Mouse (Mus musculus): ENCODE results near the gene Luc7l3.

Luc7l3 gene

DNA sequence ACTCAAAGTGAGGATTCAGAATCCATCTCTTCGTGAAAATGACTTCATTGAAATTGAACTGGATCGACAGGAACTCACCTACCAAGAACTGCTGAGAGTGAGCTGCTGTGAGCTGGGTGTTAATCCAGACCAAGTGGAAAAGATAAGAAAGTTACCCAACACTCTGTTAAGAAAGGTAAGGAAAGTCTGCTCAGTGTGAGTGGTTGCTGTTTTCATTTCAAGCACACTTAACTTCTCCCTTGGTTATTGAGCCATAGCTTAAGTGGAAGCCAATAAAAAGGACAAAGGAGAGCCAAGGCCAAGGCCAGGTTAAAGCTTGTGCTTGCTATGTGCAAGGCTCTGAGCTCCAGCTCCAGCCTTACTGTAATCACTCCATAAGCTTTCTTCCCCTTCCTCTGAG, 16.6 kb upstream of the Luc7l3 start:
- no peak for DNase-seq (ENCODE audit: low spot score in 2 of 2)

DNA sequence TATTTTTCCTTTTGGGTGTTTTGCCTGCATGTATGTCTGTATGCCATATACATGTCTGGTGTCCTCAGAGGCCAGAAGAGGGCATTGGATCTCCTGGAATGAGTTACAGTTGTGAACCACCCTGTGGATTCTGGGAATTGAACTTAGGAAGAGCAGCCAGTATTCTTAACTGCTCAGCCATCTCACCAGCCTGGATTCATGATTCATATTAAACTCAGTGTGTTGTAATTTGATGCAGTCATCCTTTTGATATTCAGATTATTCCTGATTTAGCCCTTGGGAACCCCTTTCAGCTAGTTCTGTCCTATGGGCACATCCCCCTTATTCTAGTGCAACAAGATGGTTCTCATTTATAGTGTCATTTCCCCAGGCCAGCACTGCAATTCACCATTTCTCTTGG, 14.8 kb upstream of the Luc7l3 start:
- DNase-seq (ENCODE audit: low spot score in 2 of 2): no peak

- DNase-seq (ENCODE audit: low spot score in 2 of 2): no peak
Measured at GRCm38 (mm10) chr11:94334386-94334968, 12.7 kb upstream of the Luc7l3 start.

GRCm38 (mm10) chr11:94332726-94333125, 10.9 kb upstream of the Luc7l3 start:
- DNase-seq (ENCODE audit: low spot score in 2 of 2): no peak

DNA sequence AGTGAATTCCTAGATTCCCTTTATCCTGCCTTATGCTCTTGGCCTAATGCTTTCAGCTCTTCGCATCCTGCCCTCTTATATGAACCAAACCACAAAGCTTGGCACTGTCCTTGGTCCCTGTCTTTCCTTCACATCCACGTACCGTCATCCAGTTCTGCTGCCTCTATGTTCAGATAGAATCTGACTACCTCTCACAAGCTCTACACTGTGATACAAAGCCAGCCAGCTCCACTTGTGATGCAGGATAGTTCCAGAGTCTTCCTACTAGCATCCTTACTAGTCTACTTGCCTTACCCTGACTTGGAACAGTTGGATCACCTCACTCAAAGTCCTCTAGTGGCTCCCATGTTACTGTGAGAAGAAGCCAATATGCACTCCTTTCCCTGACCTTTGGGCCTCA, 8.4 kb upstream of the Luc7l3 start:
- no peak for DNase-seq (ENCODE audit: low spot score in 2 of 2)

- peak; percentile 55 to 76 for DNase-seq (ENCODE audit: low spot score in 2 of 2)
Measured at GRCm38 (mm10) chr11:94329270-94329891, 7.6 kb upstream of the Luc7l3 start.

- peak in 1 of 2 experiments; percentile 51 for DNase-seq (ENCODE audit: low spot score in 2 of 2)
Measured at GRCm38 (mm10) chr11:94328644-94329025, 6.8 kb upstream of the Luc7l3 start.

- DNase-seq (ENCODE audit: low spot score in 2 of 2): peak; percentile 98 to 99
Measured at GRCm38 (mm10) chr11:94327693-94328643, 6.2 kb upstream of the Luc7l3 start, which contains the start of gene Ankrd40. Gene Ankrd40, plus strand, starts transcription at chr11:94328001.

- DNase-seq (ENCODE audit: low spot score in 2 of 2): no peak
Measured at GRCm38 (mm10) chr11:94326961-94327411, 5.2 kb upstream of the Luc7l3 start.

DNA sequence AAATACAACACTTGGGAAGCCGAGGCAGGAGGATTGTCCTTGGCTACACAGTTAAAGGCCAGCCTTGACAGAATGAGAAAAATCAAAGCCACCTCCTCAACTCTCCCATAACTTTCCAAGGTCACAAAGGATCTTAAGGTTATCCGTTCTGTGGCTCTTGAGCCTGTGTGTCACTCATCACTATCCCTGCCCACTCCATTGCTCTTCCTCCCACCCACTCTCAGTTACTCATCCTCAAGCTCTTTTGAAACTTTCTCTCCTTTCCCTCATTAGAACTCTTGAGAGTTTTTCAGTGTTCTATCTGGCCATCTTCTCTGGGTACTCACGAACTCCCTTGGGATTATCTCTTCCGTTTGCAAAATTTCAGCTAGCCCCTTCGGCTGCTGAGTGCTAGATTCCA, 2.8 kb upstream of the Luc7l3 start:
- DNase-seq (ENCODE audit: low spot score in 2 of 2): no peak

DNA sequence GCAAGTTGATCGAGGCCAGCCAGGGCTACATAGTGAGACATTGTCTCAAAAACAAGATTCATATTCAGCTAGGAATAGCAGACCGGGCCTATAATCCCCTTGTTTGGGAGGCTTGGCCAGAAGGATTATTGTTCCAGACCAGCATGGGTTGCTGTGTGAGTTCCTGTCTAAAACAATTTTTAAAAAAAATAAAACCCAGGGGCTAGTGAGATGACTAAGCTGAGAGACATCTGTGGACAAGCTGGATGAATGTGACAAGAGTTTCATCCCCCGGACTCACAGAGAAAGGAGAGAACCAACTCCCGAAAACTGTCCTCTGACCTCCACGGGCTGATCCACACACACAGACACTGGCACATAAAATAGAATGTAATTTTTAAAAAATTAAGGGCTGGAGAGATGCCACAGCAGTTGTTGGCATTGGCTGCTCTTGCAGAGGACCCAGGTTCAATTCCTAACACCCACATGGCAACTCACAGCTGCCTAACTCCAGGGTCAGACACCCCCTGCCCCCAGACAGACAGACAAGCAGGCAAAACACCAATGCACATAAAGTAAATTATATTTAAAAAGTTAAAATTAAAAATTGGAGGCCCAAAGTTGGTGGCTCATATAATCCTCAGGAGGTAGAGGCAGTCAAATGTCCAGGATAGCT, 1.6 kb upstream of the Luc7l3 start:
- DNase-seq (ENCODE audit: low spot score in 2 of 2): no peak

DNA sequence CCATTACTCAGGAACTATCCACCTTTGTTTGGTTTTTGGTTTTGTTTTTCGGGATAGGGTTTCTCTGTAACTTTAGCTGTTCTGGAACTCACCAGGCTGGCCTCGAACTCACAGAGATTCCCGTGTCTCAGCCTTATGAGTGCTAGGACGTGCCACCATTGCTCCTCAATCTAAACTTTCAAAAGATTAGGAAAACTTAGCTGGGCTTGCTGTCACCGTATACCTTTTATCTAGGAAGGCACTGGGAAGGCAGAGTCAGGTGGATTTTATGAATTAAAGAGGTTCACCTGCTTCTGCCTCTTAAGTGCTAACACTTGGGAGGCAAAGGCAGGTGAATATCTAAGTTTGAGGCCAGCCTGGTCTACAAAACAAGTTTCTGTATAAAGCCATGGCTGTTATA, 848 bp upstream of the Luc7l3 start:
- no peak for DNase-seq (ENCODE audit: low spot score in 2 of 2)

DNA sequence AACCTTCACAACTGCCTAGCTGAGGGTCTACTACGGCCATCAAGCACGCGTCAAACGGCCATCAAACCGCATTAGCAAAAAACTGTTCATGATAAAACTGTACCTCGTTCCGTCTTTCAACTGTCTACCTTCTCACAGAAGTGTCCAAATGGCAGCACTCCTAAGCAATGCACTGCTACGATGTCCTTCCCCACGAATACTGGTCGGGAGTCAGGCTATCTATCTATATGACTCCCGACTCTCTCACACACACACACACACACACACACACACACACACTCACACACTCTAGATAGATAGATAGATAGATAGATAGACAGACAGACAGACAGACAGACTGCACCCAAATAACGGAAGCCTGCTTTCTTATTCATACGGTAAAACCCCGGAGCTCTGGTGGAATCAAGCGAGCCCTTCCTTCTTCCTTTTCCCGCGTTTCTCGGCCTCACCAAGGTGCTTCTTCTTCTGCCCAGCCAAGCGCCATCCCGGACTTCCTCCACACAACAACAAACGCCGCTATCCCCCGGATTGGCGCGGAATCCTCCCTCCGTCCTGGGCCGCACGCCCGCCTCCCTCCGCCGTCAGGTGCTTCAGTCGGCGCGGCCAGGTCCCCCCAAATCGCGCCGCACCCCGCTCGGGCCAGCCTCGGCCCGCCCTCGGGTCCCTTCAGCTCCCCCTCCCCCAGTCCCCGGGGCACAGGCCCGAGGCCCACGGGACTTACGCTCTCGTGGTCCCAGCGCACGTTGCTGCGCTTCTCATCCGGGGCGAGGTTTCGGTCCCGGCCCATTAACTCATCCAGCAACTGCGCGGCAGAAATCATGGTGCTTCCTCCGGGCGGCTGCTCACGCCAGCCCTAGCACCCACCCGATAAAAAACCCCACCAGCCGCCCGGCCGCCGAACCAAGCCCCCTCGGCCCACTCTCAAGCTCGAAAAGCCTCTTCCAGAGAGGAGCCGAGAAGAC, 538 bp downstream of the Luc7l3 start:
- DNase-seq (ENCODE audit: low spot score in 2 of 2): peak in 1 of 2 experiments; percentile 39

DNA sequence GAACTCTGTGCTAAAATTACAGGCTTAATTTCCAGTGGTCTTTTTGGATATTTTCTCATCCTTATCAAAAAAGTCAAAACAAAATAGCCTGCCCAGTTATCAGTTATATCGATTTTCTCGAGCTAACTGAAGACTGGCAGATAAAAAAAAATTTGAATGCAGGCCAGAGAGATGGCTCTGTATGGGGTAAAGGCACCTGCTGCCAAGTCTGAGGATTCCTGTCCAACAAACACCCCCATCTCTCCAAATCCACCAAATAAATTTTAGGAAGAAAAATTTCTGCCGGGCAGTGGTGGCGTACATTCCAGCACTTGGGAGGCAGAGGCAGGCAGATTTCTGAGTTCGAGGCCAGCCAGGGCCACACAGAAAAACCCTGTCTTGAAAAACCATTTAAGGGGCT, 3.7 kb downstream of the Luc7l3 start:
- no peak for DNase-seq (ENCODE audit: low spot score in 2 of 2)

GRCm38 (mm10) chr11:94317515-94317914, 4.3 kb downstream of the Luc7l3 start:
- DNase-seq (ENCODE audit: low spot score in 2 of 2): no peak

DNA sequence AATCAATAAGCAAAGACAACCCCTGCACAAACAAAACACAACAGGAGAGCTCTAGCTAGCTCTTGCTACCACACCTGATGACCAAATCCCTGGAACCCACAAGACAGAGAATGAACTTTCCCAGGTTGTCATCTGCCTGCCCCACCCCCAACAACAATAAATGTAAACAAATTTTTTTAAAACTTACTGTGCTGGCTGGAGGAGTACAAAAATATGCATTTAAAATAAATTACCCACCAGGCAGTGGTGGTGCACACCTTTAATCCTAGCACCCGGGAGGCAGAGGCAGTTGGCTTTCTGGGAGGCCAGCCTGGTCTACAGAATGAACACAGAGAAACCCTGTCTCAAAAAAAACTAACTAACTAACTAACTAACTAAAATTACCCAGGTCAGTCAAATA, 4.8 kb downstream of the Luc7l3 start:
- DNase-seq (ENCODE audit: low spot score in 2 of 2): no peak

DNA sequence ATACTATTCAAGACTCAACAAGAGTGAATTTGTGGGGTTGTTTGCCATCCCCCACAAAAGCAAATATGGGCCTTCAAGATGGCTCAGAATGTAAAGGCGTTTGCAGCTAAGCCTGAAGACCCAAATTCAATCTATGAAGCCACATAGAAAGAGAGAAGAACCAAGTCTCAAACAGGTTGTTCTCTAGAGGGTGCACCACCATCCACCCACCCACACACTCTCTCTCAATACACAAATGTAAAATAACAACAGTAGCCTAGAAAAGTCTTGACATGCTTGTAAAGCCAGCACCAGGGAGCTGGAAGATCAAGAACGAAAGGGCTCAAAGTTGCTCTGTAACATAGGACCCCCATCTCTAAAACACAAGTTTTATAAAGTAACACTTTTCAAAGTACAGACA, 5.3 kb downstream of the Luc7l3 start:
- DNase-seq (ENCODE audit: low spot score in 2 of 2): no peak

DNA sequence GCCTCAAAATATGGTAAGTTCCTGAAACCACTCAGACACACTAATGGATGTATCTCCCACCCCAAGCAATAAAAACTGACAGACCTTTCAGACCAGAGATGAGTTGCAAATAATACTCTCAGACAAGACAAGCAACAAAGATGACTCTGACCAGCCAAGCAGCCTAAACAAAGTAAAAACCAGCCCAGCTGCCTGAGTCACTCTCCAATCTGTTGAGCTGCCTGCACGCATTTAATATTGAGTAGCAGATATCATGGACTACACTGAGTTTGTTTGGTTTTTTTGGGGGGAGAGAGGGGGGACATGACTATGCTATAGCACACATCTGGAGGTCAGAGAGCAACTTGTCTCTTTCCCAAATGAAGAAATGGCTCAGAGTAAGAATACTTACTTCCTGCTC, 6.5 kb downstream of the Luc7l3 start:
- DNase-seq (ENCODE audit: low spot score in 2 of 2): no peak

DNA sequence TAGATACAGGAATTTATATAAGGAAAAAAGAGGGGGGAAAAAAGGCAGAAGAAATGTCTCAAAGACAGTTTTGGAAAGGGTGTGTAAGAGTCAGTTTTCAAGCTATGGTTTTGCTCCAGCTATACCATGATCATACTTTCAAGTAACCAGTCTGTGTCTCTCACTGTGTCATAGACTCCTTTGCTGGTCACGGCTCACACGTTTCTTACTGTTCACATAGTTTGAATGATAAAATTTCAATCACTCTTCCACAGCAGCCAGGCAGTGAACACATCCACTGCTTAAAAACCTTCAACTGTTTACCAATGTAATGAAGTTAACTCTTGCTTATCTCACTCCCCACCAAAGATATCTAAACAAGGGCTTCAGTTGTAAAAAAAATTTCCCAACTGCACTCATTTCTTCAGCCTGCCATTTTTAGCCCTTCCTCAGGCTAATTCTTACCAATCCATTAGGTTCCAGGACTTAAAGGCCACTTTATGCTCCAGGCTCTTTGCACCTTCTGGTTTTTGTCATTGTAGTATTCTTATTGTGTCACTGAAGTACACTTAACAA, 7.6 kb downstream of the Luc7l3 start:
- no peak for DNase-seq (ENCODE audit: low spot score in 2 of 2)

GRCm38 (mm10) chr11:94312733-94313132, 9.1 kb downstream of the Luc7l3 start:
- no peak for DNase-seq (ENCODE audit: low spot score in 2 of 2)

Measured in frontal cortex, postnatal 36 days (tissue).